Mouse (Mus musculus) Patski (cell line): ENCODE results near the gene Chga. TPM values are rescaled to one million over a fixed set of nuclear protein-coding genes. Genes with fewer than 3 reads are reported as not detected.

Experiments
- ATAC-seq: fragments of 100-300 bp; one replicate; pipeline ENCODE4 v1.8.0; 2021
- CTCF ChIA-PET: fragments of 350-600 bp; sonication (Branson Sonifier 250); formaldehyde crosslinking; loops from one replicate; lab custom pipeline; 2022; ENCODE audit warnings: inconsistent platforms; lab: Charles Lee
- POLR2A ChIA-PET: fragments of 350-600 bp; sonication (Branson Sonifier 250); formaldehyde crosslinking; loops from one replicate; lab custom pipeline; 2022; ENCODE audit warnings: antibody characterized with exemption, inconsistent platforms; lab: Charles Lee
- DNase-seq: peaks from one replicate; pipeline ENCODE4 v3.0.0-alpha.2; 2011; ENCODE audit warnings: low read depth, low spot score
- H3K27me3 ChIP-seq: fragments of 371-371 bp; one replicate; pipeline ENCODE4 v1.5.1; 2021
- CTCF ChIP-seq: fragments of 100-300 bp; IDR thresholded peaks from one replicate; pipeline ENCODE4 v1.5.1; 2021
- in situ Hi-C: fragments of 300-500 bp; cut with MboI; formaldehyde crosslinking; loops from 3 replicates; pipeline ENCODE4 v1.11.1; 2018; ENCODE audit warnings: low pct_unique_long_range_greater_than_20kb, mixed read lengths
- polyA plus RNA-seq: library from polyadenylated mRNA; unstranded; gene quantifications from one replicate; pipeline ENCODE4 v1.2.3, GENCODE M21; 2021

Chga gene
- polyA plus RNA-seq = 0.08 TPM

DNA sequence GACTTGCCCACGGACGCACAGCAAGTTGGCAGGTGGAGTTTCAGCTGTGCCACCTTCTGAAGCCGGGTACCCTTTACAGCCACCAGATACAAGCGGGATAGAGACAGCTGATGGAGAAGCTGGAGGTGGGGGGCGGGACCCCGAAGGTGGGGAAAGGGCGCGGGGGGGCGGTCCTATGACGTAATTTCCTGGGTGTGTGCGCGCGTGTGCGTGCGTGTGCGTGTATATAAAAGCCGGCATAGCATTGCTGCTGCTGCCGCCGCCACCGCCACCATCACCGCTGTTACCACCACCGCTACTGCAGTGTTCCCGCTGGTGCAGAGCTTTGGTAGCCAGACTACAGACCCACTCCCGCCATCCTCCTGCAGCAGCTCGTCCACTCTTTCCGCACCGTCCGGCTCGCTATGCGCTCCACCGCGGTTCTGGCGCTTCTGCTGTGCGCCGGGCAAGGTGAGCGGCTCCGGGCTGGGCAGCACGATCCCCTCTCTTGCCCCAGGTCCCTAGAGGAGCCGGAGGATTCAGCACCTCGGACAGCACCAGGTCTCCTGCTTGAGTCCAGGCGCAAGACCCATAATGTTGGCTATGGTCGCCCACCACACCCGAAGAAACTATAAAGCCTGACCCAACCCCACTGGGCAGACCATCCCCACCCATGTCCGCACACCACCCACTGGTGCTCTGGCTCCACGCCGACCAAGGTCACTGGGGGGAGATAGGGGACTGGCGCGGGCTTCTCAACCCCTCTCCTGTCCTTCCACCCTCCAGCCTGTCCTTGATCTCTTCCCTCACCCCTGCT, at the start of gene Chga:
Gene Chga, plus strand, starts transcription at position 249 of the 796 bp plus-strand sequence.
- in situ Hi-C loops = no loop called here
- peak; percentile 40 for ATAC-seq
- TF ChIP-seq CTCF = no peak
- peaks cover 44% of the 10 kb centered on the region for H3K27me3 ChIP-seq
- ChIA-PET POLR2A (no interaction called here), CTCF (no interaction called here)
- no peak for DNase-seq

DNA sequence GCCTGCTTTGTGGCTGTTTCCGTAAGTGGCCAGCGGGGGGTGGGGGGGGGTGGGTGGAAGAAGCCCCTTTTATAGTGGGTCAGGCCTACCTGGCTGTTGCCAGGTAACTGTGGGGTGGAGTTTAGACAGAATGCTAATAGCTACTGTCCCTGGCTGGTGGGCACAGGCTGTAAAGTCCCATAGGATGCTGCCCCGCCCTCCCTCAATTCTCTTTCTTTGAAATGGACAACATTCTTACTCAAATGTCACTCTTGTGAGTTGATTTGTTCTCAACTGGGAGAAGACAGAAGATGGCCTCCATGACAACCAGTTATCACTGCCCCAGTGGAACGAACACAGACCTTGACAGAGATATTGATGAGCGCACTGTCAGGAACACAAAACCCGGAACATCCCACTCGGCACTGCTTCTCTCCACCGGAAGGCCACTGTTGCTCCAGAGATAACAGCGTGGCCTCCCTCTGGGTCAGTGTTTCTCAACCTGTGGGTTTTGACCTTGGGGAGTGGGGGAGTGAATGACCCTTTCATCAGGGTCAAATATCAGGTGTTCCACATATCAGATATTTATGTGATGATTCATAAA, 49.5 kb upstream of the Chga start:
- no peak for TF ChIP-seq CTCF
- ChIA-PET POLR2A (no interaction called here), CTCF (no interaction called here)
- ATAC-seq (no peak), DNase-seq (no peak)
- in situ Hi-C loops = loop anchor here (25.0 kb wide), 1 partner anchor 532 kb away; no protein-coding TSS in a partner anchor
- no peaks in the 10 kb centered on the region for H3K27me3 ChIP-seq

DNA sequence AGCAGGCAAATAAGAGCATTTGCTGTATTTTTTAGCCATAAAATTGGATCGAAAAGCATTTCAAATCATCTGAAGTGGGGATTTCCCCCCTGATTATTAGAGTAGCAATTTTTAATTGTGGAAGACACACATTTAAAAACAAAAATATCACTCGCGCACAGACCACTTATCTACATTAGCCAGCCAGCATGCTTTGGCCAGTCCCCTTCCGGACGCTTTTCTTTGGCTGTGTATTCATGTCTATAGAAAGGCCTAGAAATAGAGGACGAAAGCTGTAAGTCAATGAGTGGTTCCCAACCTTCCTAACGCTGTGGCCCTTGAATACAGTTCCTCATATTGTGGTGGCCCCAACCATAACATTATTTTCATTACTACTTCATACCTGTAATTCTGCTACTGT, 48.8 kb upstream of the Chga start:
- in situ Hi-C loops = loop anchor here (25.0 kb wide), 1 partner anchor 531 kb away; no protein-coding TSS in a partner anchor
- no peak for TF ChIP-seq CTCF
- ChIA-PET CTCF (no interaction called here), POLR2A (no interaction called here)
- no peaks in the 10 kb centered on the region for H3K27me3 ChIP-seq
- ATAC-seq = no peak
- DNase-seq = no peak

DNA sequence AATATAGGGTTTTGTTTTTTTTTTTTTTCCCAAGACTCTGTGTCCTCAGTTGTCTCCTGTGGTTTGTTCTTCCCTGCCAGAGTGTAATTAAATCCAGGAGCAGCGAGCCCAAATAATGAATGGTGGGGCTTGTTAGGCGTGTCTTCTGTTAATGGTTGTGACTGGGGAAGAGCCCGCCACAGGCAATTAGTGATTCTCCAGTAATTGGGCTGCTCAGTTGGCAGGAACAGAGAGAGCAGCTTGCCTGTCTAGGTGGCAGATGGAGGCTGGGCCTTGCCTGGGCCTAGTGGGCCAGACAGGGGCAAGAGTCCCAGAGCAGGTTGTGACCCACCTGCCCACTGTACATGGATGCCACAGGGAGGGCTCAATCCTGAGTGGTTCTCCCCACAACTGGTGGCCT, 43.4 kb upstream of the Chga start:
- ChIA-PET CTCF (no interaction called here), POLR2A (no interaction called here)
- in situ Hi-C loops = loop anchor here (25.0 kb wide), 1 partner anchor 526 kb away; no protein-coding TSS in a partner anchor
- no peak for TF ChIP-seq CTCF
- no peaks in the 10 kb centered on the region for H3K27me3 ChIP-seq
- ATAC-seq (no peak), DNase-seq (no peak)

DNA sequence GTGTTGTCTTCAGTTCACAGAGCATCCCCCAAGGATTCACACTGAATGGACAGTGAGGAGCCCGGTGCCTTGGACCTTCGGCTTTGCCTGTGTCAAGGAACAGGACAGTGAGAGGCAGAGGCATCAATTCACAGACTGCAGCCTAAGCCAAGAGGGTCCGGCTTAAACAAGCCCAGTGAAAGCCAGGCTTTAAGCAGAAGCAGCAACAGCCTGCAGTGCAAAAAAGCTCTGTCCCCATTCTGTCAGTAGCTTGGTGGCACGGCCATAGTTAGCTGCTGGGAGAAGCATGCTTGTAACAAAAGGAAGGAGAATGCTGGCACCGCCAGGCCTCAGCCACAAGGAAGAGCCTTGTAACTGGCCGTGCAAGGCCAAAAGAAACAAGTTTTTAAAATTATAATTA, 40.6 kb upstream of the Chga start:
- ATAC-seq (no peak), DNase-seq (no peak)
- ChIA-PET POLR2A (no interaction called here), CTCF (no interaction called here)
- no peak for TF ChIP-seq CTCF
- in situ Hi-C loops = loop anchor here (25.0 kb wide), 1 partner anchor 523 kb away; no protein-coding TSS in a partner anchor
- no peaks in the 10 kb centered on the region for H3K27me3 ChIP-seq

DNA sequence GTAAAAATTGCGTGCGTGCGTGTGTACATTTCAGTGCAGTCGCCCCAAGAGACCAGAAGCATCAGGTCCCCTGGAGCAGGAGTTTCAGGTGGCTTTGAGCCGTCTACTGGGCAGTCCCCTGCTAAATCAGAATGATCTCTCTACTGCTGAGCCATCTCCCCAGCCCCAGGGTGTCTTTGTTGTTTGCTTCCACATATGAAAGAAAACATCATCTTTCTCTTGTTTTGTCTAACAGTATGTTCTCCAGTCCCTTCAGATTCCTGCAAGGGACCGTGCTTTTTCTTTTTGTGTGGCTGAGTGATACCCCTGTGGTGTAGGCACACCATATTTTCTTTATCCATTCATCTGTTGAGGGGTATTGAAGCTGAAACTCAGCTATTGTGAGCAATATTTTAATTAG, 40.0 kb upstream of the Chga start:
- CTCF ChIA-PET = no interaction called here
- in situ Hi-C loops = loop anchor here (25.0 kb wide), 1 partner anchor 523 kb away; no protein-coding TSS in a partner anchor
- no peak for TF ChIP-seq CTCF
- ATAC-seq = no peak
- no peaks in the 10 kb centered on the region for H3K27me3 ChIP-seq
- POLR2A ChIA-PET = no interaction called here
- DNase-seq = no peak

DNA sequence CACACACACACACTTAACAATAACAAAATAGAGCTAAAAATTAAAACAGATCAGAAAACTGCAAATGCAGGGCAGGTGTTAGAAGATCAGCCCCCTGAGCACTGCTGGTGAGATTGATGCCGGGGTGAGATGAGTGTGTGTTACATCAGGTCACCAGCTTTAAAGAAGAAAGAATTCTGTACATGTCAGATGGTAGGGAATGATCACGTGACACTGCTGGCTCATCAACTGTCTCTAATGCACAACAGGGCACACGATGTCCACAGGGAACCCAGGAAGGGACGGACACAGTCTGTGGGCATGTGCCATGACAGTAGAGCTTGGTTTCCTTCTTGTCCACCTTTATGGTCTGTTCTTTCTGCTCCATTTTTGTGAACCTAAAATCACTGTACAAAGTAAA, 38.6 kb upstream of the Chga start:
- H3K27me3 ChIP-seq = no peaks in the 10 kb centered on the region
- no peak for ATAC-seq
- ChIA-PET CTCF (no interaction called here), POLR2A (no interaction called here)
- no peak for DNase-seq
- no peak for TF ChIP-seq CTCF
- in situ Hi-C loops = loop anchor here (25.0 kb wide), 1 partner anchor 521 kb away; no protein-coding TSS in a partner anchor

DNA sequence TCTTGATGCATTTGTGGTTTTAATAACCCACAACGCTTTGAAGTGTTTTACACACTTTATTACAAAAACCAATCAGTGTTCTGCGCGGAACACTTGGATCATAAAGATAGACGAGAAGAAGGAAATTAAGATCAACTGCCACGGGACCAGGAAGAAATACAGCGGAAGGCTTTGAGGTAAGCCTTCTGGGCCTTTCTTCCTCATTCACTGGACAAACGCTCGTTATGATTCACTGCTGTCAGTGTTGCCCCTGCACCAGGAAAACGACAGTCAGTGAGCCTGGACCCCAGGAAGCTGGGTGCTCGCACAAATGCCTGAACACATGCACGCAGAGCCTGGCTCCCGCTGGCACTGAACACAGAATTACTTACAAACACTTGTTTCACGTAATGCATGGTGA, 37.1 kb upstream of the Chga start:
- ATAC-seq (no peak), DNase-seq (no peak)
- in situ Hi-C loops = loop anchor here (25.0 kb wide), 1 partner anchor 520 kb away; no protein-coding TSS in a partner anchor
- CTCF ChIA-PET = interaction anchor here (1.4 kb wide), 1 partner anchor 10 kb away, joined by 3 read pairs; no protein-coding TSS in a partner anchor
- no peaks in the 10 kb centered on the region for H3K27me3 ChIP-seq
- POLR2A ChIA-PET = interaction anchor here (0.7 kb wide), 1 partner anchor 125 kb away, joined by 4 read pairs; no protein-coding TSS in a partner anchor
- no peak for TF ChIP-seq CTCF

DNA sequence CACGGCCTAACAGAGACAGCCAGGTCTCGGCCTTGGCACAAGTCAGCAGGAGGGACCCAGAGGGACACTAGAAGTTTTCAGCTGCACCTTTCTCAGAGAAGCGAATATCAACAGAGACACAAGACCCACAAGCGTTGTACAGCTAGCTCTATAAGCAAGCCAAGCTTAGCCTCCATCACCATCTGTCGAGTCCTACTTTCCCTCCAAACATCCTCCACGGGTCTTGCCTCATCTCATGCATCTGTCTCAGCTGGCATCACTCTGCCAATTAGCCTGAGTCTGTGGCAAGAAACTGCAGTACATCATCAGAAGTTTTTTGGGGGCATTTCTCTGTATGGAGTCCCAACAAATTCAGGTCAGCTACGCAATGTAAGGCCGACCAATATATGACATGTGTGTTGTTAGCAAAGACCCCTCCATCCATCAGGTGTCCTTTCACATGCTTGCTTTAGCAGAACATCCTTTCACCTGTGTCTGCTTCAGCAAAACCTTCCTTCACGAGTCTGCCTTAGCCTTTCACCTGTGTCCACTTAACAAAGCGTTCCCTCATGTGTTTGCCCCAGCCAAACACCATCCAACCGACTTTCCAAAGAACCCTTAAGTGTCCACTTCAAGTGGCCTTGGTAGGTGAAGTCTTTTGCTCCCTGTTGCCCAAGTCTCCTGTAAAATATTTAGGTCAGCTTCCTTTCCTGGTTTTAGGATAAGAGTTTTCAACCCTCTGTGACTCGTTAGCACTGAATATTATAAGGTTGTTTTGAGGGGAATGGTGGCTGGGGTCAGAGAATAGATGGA, 34.6 kb upstream of the Chga start:
- CTCF ChIA-PET = no interaction called here
- ATAC-seq = no peak
- POLR2A ChIA-PET = no interaction called here
- no peaks in the 10 kb centered on the region for H3K27me3 ChIP-seq
- DNase-seq = no peak
- in situ Hi-C loops = loop anchor here (25.0 kb wide), 1 partner anchor 517 kb away; no protein-coding TSS in a partner anchor
- TF ChIP-seq CTCF = no peak

DNA sequence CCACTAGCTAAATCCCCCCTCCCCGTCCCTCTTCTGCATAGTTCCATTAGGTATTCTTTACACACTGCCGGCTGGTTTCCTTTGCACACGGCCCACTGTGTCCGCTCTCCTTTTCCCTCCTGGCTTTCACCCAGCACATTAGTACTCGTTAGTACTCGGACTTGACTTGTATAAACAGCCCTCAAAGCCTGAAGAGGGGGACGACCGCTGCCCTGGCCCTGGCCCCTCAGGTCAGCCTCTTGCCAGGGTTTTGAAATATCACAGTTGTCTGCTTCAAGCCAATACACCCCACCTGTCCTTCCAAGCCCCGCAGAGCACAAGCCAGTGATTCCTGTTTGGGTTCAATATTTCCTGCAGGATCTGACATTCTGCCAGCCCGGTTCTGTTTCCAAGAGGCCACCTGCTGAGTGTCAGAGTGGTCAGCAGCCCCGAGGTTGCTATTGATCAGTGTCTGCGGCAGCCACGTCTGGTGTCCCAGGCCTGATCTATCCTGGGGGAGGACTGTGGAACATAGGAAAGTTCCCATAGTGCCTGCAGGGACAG, 32.9 kb upstream of the Chga start:
- ATAC-seq = no peak
- DNase-seq = no peak
- in situ Hi-C loops = loop anchor here (25.0 kb wide), 1 partner anchor 515 kb away; no protein-coding TSS in a partner anchor
- ChIA-PET CTCF (no interaction called here), POLR2A (no interaction called here)
- no peak for TF ChIP-seq CTCF
- no peaks in the 10 kb centered on the region for H3K27me3 ChIP-seq
